Mouse (Mus musculus): Measurements from ENCODE around the gene Tmcc3. TPM values are rescaled to one million over a fixed set of nuclear protein-coding genes. Genes with fewer than 3 reads are reported as not detected.

Tmcc3 gene
- polyA plus RNA-seq, 1 experiment from 2014 or later, result 12.5 TPM

- no peaks in the 10 kb centered on the region for H3K9me3 ChIP-seq (ENCODE audit: control insufficient read depth, low read length)
- no peak for ATAC-seq (ENCODE audit: low FRiP score)
- H3K4me2 ChIP-seq (replicated peaks), result no peak overlapping the region
- H3K36me3 ChIP-seq (replicated peaks; ENCODE audit: control insufficient read depth, insufficient read depth), result no peaks in the 10 kb centered on the region
- no peaks in the 10 kb centered on the region for H3K4me1 ChIP-seq (replicated peaks; ENCODE audit: control insufficient read depth, insufficient read depth, low read length)
- DNase-seq (ENCODE audit: low spot score), result no peak
- WGBS, result 84% methylated on average over 7 of the region's 7 CpGs
- H3K9ac ChIP-seq, result no peak overlapping the region
- H3K27me3 ChIP-seq (ENCODE audit: control insufficient read depth, insufficient read depth, low read length), result no peaks in the 10 kb centered on the region
- H3K4me3 ChIP-seq (replicated peaks; ENCODE audit: low read length), result no peak overlapping the region
- no peak overlapping the region for H3K27ac ChIP-seq
Measured at GRCm38 (mm10) chr10:94558826-94559225, 247.1 kb downstream of the Tmcc3 start.

GRCm38 (mm10) chr10:94561351-94561750, 249.6 kb downstream of the Tmcc3 start:
- Histone ChIP-seq H3K27ac (no peak overlapping the region), H3K9ac (no peak overlapping the region), H3K27me3 (ENCODE audit: control insufficient read depth, insufficient read depth, low read length) (no peaks in the 10 kb centered on the region), H3K36me3 (replicated peaks; ENCODE audit: control insufficient read depth, insufficient read depth) (no peaks in the 10 kb centered on the region), H3K9me3 (ENCODE audit: control insufficient read depth, low read length) (no peaks in the 10 kb centered on the region), H3K4me3 (replicated peaks; ENCODE audit: low read length) (no peak overlapping the region), H3K4me1 (replicated peaks; ENCODE audit: control insufficient read depth, insufficient read depth, low read length) (peaks cover 6% of the 10 kb centered on the region), H3K4me2 (replicated peaks) (no peak overlapping the region)
- ATAC-seq (ENCODE audit: low FRiP score) (no peak), DNase-seq (ENCODE audit: low spot score) (no peak)
- WGBS, result 69% methylated on average over 7 of the region's 7 CpGs

GRCm38 (mm10) chr10:94562188-94562587, 250.4 kb downstream of the Tmcc3 start:
- DNase-seq (ENCODE audit: low spot score) (no peak), ATAC-seq (ENCODE audit: low FRiP score) (no peak)

GRCm38 (mm10) chr10:94562991-94563390, 251.2 kb downstream of the Tmcc3 start:
- H3K4me3 ChIP-seq (replicated peaks; ENCODE audit: low read length), result no peak overlapping the region
- DNase-seq (ENCODE audit: low spot score) (no peak), ATAC-seq (ENCODE audit: low FRiP score) (no peak)
- H3K36me3 ChIP-seq (replicated peaks; ENCODE audit: control insufficient read depth, insufficient read depth), result no peaks in the 10 kb centered on the region
- no peaks in the 10 kb centered on the region for H3K27me3 ChIP-seq (ENCODE audit: control insufficient read depth, insufficient read depth, low read length)
- H3K27ac ChIP-seq, result no peak overlapping the region
- 94% methylated on average over 3 of the region's 3 CpGs for WGBS
- peaks cover 12% of the 10 kb centered on the region for H3K4me1 ChIP-seq (replicated peaks; ENCODE audit: control insufficient read depth, insufficient read depth, low read length)
- H3K4me2 ChIP-seq (replicated peaks), result no peak overlapping the region
- no peaks in the 10 kb centered on the region for H3K9me3 ChIP-seq (ENCODE audit: control insufficient read depth, low read length)
- no peak overlapping the region for H3K9ac ChIP-seq

More at GRCm38 (mm10) chr10:94562188-94562587, 250.4 kb downstream of the Tmcc3 start:
- no peak overlapping the region for H3K9ac ChIP-seq
- no peaks in the 10 kb centered on the region for H3K9me3 ChIP-seq (ENCODE audit: control insufficient read depth, low read length)
- H3K4me2 ChIP-seq (replicated peaks), result no peak overlapping the region
- H3K27ac ChIP-seq, result no peak overlapping the region
- no peaks in the 10 kb centered on the region for H3K36me3 ChIP-seq (replicated peaks; ENCODE audit: control insufficient read depth, insufficient read depth)
- peaks cover 12% of the 10 kb centered on the region for H3K4me1 ChIP-seq (replicated peaks; ENCODE audit: control insufficient read depth, insufficient read depth, low read length)
- H3K4me3 ChIP-seq (replicated peaks; ENCODE audit: low read length), result no peak overlapping the region
- WGBS, result 30% methylated on average over 1 of the region's 1 CpGs
- H3K27me3 ChIP-seq (ENCODE audit: control insufficient read depth, insufficient read depth, low read length), result no peaks in the 10 kb centered on the region

GRCm38 (mm10) chr10:94565410-94566221, 253.9 kb downstream of the Tmcc3 start:
- no peak overlapping the region for H3K4me3 ChIP-seq (replicated peaks; ENCODE audit: low read length)
- H3K9me3 ChIP-seq (ENCODE audit: control insufficient read depth, low read length), result no peaks in the 10 kb centered on the region
- H3K4me1 ChIP-seq (replicated peaks; ENCODE audit: control insufficient read depth, insufficient read depth, low read length), result peaks cover 12% of the 10 kb centered on the region
- no peak for DNase-seq (ENCODE audit: low spot score)
- H3K36me3 ChIP-seq (replicated peaks; ENCODE audit: control insufficient read depth, insufficient read depth), result no peaks in the 10 kb centered on the region
- H3K27ac ChIP-seq, result peak overlapping the region; percentile 7; the same call in 1 of the 2 replicates
- 67% methylated on average over 7 of the region's 7 CpGs for WGBS
- no peak for ATAC-seq (ENCODE audit: low FRiP score)
- no peaks in the 10 kb centered on the region for H3K27me3 ChIP-seq (ENCODE audit: control insufficient read depth, insufficient read depth, low read length)
- H3K9ac ChIP-seq, result no peak overlapping the region; the same call in 1 of the 2 replicates
- no peak overlapping the region for H3K4me2 ChIP-seq (replicated peaks)

GRCm38 (mm10) chr10:94566222-94566868, 254.6 kb downstream of the Tmcc3 start:
- Histone ChIP-seq H3K9ac (no peak overlapping the region), H3K4me3 (replicated peaks; ENCODE audit: low read length) (no peak overlapping the region), H3K27me3 (ENCODE audit: control insufficient read depth, insufficient read depth, low read length) (no peaks in the 10 kb centered on the region), H3K9me3 (ENCODE audit: control insufficient read depth, low read length) (no peaks in the 10 kb centered on the region), H3K27ac (no peak overlapping the region), H3K4me1 (replicated peaks; ENCODE audit: control insufficient read depth, insufficient read depth, low read length) (peaks cover 12% of the 10 kb centered on the region), H3K4me2 (replicated peaks) (no peak overlapping the region), H3K36me3 (replicated peaks; ENCODE audit: control insufficient read depth, insufficient read depth) (no peaks in the 10 kb centered on the region)
- ATAC-seq (ENCODE audit: low FRiP score) (no peak), DNase-seq (ENCODE audit: low spot score) (no peak)
- WGBS, result 42% methylated on average over 21 of the region's 21 CpGs

GRCm38 (mm10) chr10:94567251-94567650, 255.5 kb downstream of the Tmcc3 start:
- H3K9ac ChIP-seq, result no peak overlapping the region
- H3K4me1 ChIP-seq (replicated peaks; ENCODE audit: control insufficient read depth, insufficient read depth, low read length), result peaks cover 12% of the 10 kb centered on the region
- H3K4me2 ChIP-seq (replicated peaks), result no peak overlapping the region
- no peak for ATAC-seq (ENCODE audit: low FRiP score)
- H3K4me3 ChIP-seq (replicated peaks; ENCODE audit: low read length), result no peak overlapping the region
- no peaks in the 10 kb centered on the region for H3K27me3 ChIP-seq (ENCODE audit: control insufficient read depth, insufficient read depth, low read length)
- no peaks in the 10 kb centered on the region for H3K9me3 ChIP-seq (ENCODE audit: control insufficient read depth, low read length)
- no peak for DNase-seq (ENCODE audit: low spot score)
- WGBS, result 97% methylated on average over 6 of the region's 6 CpGs
- no peak overlapping the region for H3K27ac ChIP-seq
- H3K36me3 ChIP-seq (replicated peaks; ENCODE audit: control insufficient read depth, insufficient read depth), result no peaks in the 10 kb centered on the region

GRCm38 (mm10) chr10:94567915-94568314, 256.2 kb downstream of the Tmcc3 start:
- H3K36me3 ChIP-seq (replicated peaks; ENCODE audit: control insufficient read depth, insufficient read depth), result no peaks in the 10 kb centered on the region
- 70% methylated on average over 14 of the region's 14 CpGs for WGBS
- ATAC-seq (ENCODE audit: low FRiP score), result no peak
- no peak overlapping the region for H3K27ac ChIP-seq
- H3K4me3 ChIP-seq (replicated peaks; ENCODE audit: low read length), result no peak overlapping the region
- H3K4me1 ChIP-seq (replicated peaks; ENCODE audit: control insufficient read depth, insufficient read depth, low read length), result peaks cover 12% of the 10 kb centered on the region
- H3K4me2 ChIP-seq (replicated peaks), result no peak overlapping the region
- no peak overlapping the region for H3K9ac ChIP-seq
- no peak for DNase-seq (ENCODE audit: low spot score)
- H3K9me3 ChIP-seq (ENCODE audit: control insufficient read depth, low read length), result no peaks in the 10 kb centered on the region
- H3K27me3 ChIP-seq (ENCODE audit: control insufficient read depth, insufficient read depth, low read length), result no peaks in the 10 kb centered on the region

- no peak overlapping the region for H3K4me3 ChIP-seq (replicated peaks; ENCODE audit: low read length)
- no peak overlapping the region for H3K27ac ChIP-seq
- ATAC-seq (ENCODE audit: low FRiP score) (no peak), DNase-seq (ENCODE audit: low spot score) (no peak)
- H3K9me3 ChIP-seq (ENCODE audit: control insufficient read depth, low read length), result no peaks in the 10 kb centered on the region
- no peaks in the 10 kb centered on the region for H3K36me3 ChIP-seq (replicated peaks; ENCODE audit: control insufficient read depth, insufficient read depth)
- no peak overlapping the region for H3K9ac ChIP-seq
- H3K27me3 ChIP-seq (ENCODE audit: control insufficient read depth, insufficient read depth, low read length), result no peaks in the 10 kb centered on the region
- H3K4me2 ChIP-seq (replicated peaks), result no peak overlapping the region
- peaks cover 12% of the 10 kb centered on the region for H3K4me1 ChIP-seq (replicated peaks; ENCODE audit: control insufficient read depth, insufficient read depth, low read length)
- WGBS, result 75% methylated on average over 7 of the region's 7 CpGs
Measured at GRCm38 (mm10) chr10:94568867-94569266, 257.1 kb downstream of the Tmcc3 start.
